Mouse (Mus musculus) heart, postnatal 0 days (tissue): ENCODE measurements around the gene Cops4.

Experiments used
- CTCF ChIP-seq: IDR thresholded peaks from 2 replicates; pipeline ENCODE4 v1.5.1; 2016; ENCODE audit warnings: antibody characterized with exemption, control low read depth, low read depth
- EP300 ChIP-seq: IDR thresholded peaks from 2 replicates; pipeline ENCODE4 v1.6.1; 2016; ENCODE audit warnings: antibody characterized with exemption, low read depth

- TF ChIP-seq CTCF: no peak
- no peak for TF ChIP-seq EP300
Observed at GRCm38 (mm10) chr5:100487120-100487519, 31.0 kb upstream of the Cops4 start.
